Mouse (Mus musculus): Measurements from ENCODE around the gene Ube2b. TPM values are rescaled to one million over a fixed set of nuclear protein-coding genes. Genes with fewer than 3 reads are reported as not detected.

Gene Ube2b
- 158 to 210 TPM (median 163 TPM) in 3 replicates for total RNA-seq (2017)

DNA sequence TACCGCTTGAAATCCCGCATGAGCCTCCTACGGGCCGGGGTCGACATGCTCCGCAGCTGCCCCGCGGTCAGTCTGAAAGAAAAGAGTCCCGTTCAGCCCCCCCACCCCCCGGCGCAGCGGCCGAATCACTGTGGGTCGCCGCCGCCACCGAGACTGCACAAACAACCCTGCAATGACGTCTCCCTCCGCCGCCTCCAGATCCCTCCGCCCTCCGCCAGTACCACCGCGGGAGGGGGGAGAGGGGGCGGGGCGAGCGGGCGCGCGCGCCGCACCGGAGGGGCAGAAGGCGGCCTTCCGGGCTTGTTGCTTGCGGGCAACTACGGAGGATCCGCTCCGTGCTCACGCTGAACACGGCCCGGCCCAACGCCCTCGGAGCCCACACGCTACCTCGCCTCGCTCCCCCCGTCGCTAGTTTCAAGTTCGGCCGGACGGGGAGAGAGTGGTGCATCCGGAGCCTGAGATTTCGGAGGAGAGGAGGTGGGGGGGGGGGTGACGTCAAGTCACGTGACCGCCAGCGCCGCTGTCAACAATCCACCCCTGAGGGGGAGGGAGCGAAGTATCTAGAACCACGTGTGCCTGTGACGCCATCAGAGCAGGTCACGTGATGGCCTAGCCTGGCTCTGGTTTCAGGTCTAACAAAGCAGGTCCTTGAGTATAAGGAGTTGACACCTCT is at the start of gene Ube2b:
TSS of gene Ube2b (minus strand) at position 473 of the 673 bp plus-strand sequence.
- ATAC-seq (replicated peaks; ENCODE audit: insufficient number of reproducible peaks, low FRiP score, low TSS enrichment, poor library complexity, severe bottlenecking), result peak; percentile 86

DNA sequence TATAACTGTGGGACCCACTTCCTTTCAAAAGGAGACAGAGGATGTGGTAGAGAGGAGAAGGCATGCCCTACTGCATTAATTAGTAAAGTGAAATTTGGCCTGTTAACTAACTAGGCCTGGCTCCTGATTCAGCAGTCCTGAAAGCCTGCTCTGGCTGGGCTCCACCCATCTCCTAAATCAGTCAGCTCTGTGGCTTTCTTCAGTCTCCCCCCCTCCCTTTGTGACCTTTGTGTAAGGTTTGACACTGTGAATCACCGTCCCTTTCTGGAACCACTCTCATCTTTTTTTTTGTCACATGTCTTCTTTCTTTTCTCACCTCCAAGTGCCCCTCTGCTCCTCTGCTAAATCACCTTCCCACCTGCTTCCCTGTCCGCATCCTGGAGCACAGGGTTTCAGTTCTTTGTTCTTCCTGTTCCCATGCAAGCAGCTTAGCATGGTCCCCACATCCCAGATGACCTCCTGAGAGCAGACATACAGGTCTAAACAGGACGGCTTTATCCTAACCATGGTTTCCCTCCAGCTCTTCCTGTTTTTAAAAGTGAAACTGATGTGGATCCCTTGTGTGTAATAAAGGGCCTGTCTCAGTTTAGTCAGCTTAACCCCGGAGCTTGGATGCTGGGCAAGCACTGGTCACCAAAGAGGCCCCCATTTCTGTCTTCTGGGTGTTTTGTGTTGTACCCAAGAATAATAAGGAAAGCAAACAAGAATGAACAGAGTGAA is 46.0 kb upstream of the Ube2b start:
- ATAC-seq (replicated peaks; ENCODE audit: insufficient number of reproducible peaks, low FRiP score, low TSS enrichment, poor library complexity, severe bottlenecking), result peak; percentile 66

DNA sequence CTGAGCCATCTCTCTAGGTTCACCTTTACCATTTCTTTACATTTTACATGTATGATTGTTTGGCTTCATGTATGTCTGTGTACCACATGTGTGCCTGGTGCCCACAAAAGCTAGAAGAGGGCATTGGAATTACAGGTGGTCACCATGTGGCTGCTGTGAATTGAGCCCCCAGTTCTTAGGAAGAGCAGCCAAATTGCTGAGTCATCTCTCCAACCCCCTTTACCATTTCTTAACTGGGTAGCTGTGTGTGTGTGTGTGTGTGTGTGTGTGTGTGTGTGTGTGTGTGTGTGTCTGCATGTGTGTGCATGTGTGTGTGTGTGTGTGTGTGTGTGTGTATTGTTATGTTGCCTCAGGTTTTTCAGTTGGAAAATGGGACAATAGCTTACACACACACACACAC is 43.6 kb upstream of the Ube2b start:
- ATAC-seq (replicated peaks; ENCODE audit: insufficient number of reproducible peaks, low FRiP score, low TSS enrichment, poor library complexity, severe bottlenecking), result no peak

DNA sequence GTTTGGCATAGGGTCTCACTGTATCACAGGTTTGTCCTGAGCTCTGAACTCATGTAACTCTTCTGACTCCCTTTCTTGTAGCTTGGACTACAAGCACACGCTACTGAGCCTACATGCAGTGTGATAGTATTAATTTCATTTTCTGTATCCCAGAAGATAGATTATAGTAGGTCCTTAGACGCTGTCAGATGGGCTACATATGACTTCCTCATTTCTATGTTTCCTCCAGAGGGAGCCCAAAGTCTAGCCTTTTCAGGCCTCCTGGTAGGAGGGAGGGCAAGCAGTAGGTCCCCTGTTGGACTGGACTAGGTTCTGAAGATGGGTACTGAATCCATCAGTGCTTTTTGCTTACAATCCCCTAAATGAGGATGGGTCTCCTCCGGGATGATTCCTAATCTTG is 42.7 kb upstream of the Ube2b start:
- ATAC-seq (replicated peaks; ENCODE audit: insufficient number of reproducible peaks, low FRiP score, low TSS enrichment, poor library complexity, severe bottlenecking), result peak; percentile 74

DNA sequence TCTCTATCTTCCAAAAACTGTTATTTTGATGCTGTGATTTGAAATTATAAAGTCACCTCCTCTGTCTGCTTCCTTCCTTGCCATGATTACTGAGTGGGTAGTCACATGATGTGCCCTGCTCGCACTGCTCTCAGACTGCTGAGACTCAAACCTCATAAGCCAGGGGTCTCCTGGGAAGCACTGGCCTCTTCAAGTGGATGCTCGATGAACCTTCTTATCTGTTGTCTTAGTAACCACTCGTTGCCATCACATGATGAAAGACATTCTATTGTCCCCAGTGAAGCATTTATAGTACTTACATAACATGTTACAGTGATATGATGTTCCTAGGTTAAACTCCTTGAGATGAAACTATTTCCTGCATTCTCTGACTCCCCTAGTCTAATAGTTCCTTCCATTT is 37.1 kb upstream of the Ube2b start:
- ATAC-seq (replicated peaks; ENCODE audit: insufficient number of reproducible peaks, low FRiP score, low TSS enrichment, poor library complexity, severe bottlenecking), result no peak

DNA sequence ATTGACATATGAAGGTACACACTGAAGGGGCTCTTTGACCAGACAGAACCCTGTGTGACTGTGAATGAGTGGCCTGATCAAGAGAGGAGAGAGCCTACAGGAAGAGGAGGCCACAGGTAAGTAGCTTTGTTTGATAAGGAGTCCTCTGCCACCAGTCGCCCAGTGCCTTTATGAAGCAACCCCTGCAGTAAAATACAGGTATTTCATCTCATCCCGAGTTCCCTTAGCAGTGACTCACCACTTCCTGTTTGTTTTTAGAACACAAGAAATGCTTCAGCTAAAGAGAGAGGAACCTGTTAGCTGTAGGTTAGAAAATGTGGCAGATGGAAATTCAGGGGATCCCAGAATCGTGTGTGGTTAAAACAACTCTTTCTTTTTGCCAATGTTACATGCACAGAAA is 35.3 kb upstream of the Ube2b start:
- ATAC-seq (replicated peaks; ENCODE audit: insufficient number of reproducible peaks, low FRiP score, low TSS enrichment, poor library complexity, severe bottlenecking), result no peak

DNA sequence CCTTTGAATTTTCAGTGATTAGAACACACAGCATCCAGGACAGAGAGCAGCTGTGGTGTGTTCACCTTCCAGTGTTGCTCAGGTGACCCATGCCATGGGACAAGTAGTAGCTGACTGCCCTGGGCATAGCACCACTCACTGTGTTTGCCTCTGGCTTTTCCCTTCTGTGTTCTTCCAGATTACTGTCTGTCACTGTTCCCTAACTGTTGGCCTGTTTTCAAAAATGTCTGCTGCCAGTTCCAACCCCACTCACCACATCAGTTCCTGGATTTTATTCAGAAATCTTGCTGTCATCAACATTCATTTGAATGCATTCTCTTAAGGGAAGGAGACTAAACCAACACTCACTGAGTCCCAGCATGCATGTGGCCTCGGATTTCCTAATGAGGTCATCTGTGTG is 33.4 kb upstream of the Ube2b start:
- ATAC-seq (replicated peaks; ENCODE audit: insufficient number of reproducible peaks, low FRiP score, low TSS enrichment, poor library complexity, severe bottlenecking), result no peak

DNA sequence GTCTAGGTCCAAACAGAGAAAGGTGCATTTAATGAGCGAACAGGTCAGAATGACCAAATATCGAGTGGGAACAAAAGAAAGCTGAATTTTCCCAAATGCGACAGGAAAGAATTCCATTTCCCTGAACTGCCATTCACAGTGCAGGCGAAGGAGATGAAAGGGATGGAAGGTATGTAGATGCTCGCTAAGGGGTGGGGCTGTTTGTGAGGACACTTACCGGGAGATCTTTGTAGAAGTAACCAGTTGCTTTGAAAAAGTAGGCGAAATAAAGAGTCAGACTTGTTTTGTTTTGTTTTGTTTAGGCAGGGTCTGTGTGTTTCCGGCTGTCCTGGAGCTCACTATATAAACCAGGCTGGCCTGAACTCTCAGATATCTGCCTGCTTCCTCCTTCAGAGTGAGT is 31.8 kb upstream of the Ube2b start:
- ATAC-seq (replicated peaks; ENCODE audit: insufficient number of reproducible peaks, low FRiP score, low TSS enrichment, poor library complexity, severe bottlenecking), result no peak

DNA sequence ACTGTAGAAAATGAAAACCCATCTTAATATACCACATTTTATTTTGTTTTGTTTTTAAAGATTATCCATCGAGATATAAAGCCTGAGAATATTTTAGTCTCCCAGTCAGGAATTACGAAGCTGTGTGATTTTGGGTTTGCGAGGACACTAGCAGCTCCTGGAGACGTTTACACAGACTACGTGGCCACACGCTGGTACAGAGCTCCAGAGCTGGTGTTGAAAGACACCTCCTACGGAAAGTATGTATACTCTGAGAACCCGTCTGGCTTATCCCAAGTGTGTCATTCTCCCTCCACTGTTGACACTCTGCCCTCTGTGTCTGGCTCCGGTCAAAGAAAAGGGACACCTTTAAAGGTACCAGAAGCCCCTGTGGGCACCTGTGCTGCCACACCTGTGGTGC is 17.7 kb upstream of the Ube2b start:
- no peak for ATAC-seq (replicated peaks; ENCODE audit: insufficient number of reproducible peaks, low FRiP score, low TSS enrichment, poor library complexity, severe bottlenecking)

DNA sequence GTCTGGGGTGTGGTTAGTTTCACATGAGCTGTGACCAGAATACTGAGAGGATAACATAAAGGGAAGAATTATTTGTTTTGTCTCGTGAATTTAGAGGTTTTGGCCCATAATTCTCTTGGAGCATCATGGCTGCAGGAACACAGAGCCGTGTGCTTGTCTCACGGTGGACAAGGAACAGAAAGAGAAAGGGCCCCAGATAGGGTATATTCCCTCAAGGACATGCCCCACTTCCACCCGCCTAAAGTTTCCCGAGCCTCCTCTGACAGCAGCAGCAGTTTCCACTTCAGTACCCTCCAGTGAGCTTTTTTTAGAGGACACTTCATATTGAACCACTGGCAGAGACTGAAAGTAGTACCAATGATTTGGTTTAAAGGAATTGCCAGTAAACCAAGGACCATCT is 11.0 kb upstream of the Ube2b start:
- ATAC-seq (replicated peaks; ENCODE audit: insufficient number of reproducible peaks, low FRiP score, low TSS enrichment, poor library complexity, severe bottlenecking), result no peak

DNA sequence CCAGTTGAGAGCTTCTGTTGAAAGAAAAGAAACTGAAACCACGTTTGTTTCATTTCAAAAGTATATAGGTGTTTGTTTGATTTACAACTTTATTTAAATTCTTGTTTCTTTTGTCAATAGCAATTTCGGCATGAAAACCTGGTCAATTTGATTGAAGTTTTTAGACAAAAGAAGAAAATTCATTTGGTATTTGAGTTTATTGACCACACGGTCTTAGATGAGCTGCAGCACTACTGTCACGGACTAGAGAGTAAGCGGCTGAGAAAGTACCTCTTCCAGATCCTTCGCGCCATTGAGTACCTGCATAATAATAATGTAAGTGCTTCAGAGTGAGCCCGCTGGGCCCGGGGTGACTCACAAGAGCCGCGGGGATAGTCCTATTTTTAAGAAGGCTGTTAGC is 10.4 kb upstream of the Ube2b start:
- no peak for ATAC-seq (replicated peaks; ENCODE audit: insufficient number of reproducible peaks, low FRiP score, low TSS enrichment, poor library complexity, severe bottlenecking)

DNA sequence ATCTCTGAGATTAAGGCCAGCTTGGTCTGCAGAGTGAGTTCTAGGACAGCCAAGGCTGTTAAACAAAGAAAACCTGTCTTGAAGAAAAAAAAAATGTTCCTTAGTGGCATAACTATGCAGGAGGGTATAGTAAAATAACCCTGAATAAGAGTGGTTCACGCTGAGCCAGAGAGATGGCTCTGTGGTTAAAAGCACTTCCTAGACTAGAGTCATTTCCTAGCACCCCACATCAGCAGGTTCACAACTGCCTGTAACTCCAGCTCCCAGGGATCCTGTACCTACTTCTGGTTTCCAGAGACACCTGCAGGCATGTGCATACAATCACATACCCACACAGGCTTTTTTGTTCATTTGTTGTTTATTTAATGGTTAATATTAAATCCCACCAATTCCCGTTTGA is 5.0 kb upstream of the Ube2b start:
- ATAC-seq (replicated peaks; ENCODE audit: insufficient number of reproducible peaks, low FRiP score, low TSS enrichment, poor library complexity, severe bottlenecking), result no peak

DNA sequence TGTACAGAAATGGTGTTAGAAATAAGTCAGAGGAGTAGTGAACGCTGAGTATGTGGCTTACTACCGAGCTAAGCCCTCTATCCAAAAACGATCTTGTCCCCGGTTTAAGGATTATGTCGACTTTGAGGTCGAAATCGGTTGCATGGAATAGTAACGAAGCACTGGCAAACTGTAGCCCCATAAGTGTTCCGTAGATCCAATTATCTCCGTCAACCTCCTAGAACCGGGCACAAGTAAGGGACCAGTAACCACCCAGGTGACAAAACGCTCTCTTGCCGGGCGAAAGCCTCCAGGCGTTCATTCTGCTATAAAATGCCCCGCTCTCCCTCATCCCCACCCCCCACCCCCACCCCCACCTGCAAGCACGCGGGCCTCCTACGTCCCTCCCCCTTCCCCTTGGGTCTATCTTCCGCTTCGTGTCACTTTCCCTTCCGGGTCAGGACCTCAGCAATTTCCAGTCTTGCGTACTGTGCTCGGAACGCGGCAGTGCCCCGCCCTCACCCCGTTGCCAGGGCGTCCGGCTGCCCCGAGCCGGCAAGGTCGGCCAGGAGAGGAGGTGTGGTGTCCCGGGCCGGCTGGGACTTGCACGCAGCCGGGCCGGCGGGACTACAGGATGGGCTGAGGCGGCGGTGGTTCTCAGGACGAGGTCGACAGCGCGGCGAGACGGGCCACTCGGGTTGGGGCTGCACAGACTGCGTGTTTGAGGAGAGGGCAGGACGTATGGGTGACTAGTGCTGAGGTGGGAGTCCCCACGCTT is 3.4 kb upstream of the Ube2b start, which contains the start of gene Cdkl3:
TSS of gene Cdkl3 (plus strand) at position 450 of the 757 bp plus-strand sequence.
- ATAC-seq (replicated peaks; ENCODE audit: insufficient number of reproducible peaks, low FRiP score, low TSS enrichment, poor library complexity, severe bottlenecking), result peak; percentile 89

DNA sequence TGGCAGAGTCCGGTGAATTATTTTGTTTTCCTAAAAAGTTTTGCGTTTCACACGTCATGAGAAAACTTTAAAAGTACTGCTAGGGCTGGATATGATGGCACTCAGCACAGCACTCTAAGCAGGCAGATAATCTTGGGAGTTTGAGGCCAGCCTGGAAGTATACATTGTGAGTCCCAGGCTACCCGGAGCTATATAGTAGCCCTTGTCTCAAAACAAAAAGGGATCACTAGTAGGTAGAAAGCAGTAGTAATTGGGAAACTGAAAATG is 2.9 kb upstream of the Ube2b start:
- no peak for ATAC-seq (replicated peaks; ENCODE audit: insufficient number of reproducible peaks, low FRiP score, low TSS enrichment, poor library complexity, severe bottlenecking)

DNA sequence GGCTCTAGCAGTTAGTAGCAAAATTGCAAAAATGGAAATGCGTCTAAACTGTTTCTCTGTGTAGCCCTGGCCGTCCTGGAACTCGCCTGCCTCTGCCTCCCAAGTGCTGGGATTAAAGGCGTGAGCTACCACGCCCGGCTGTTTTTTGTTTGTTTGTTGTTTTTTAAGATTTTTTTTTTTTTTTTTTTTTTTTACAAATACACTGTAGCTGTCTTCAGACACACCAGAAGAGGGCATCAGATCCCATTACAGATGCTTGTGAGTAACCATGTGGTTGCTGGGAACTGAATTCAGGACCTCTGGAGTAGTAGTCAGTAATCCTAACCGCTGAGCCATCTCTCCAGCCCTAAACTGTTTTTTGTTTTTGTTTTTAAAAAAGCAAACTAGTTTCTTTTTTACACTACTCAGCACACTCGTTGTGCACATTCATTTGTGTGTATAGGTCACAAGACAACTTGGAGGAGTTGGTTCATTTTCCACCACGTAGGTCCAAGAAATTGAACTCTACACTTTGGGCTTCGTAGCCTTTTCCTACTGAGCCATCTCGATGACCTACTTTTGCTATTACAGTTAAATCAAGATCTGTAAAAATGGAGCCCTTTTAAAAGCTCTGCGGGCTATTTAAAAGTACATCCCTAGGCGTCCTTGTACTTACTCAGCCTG is 2.4 kb upstream of the Ube2b start:
- no peak for ATAC-seq (replicated peaks; ENCODE audit: insufficient number of reproducible peaks, low FRiP score, low TSS enrichment, poor library complexity, severe bottlenecking)

DNA sequence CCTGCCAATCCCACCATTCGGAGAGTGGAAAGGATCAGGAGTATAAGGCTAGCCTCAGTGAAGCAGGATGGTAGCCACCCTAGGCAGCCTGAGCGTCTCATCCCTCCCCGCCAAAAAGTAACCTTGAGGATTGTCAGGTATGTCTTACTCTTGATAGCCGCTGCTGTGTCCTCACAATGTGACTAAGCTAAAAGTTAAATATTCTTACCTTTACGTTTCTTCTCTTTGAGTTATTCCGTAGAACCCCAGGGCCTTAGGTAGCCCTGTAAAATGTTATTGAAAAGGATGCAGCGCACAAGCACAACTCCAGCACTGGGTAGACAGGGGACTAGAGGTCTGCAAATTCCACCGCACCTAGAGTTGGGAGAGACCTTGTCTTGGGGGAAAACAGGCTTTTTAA is 1.3 kb upstream of the Ube2b start:
- no peak for ATAC-seq (replicated peaks; ENCODE audit: insufficient number of reproducible peaks, low FRiP score, low TSS enrichment, poor library complexity, severe bottlenecking)

DNA sequence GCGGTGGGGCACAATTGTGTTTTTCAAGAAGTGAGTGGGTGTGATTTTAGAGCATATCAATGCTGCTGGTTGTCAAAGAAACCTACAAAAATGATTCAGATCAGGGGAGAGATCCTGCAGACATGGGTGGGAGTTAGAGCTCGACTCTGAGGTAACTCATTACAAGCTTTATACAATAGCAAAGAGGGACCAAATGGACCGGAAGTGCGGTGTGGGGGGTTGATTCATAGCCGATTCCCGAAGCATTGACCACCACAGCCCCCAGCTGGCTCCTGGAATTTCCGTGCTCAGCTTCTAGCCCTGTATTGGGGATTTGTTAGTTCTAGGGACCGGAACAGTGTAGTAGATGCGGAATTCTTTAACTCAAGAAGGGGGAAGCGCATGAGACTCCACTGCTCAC is 779 bp upstream of the Ube2b start:
- no peak for ATAC-seq (replicated peaks; ENCODE audit: insufficient number of reproducible peaks, low FRiP score, low TSS enrichment, poor library complexity, severe bottlenecking)

DNA sequence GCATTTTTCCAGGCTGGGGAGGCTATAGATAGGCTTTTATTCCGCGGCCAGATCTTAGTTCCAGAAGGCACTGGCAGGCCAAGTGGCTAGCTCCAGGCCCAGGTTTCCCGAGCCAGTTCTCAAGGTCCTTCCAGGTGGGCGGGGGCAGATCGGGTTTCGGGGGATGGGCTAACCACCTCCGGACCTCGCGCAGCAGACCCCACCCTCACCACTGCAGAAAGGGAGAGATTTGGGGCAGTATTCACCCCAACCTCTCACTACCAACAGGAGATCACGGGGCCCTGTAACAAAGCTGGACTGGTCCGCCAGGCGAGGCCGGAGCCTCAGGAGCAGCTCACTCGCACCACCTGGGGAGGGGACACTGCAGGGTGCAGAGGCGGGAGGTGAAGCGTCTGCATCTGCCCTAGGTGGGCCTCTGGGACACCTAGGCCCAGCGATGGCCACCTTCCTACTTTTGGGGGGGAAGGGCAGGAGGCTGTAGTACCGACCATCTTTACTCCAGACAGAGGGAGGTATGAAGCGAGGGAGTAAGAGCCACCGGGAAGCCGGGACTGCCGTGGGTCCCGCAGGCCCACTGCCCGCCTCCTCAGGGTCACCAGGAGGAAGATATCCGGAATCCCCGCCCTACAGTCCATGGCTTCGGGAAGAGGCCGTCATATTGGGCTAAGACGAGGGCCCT is 812 bp downstream of the Ube2b start:
- ATAC-seq (replicated peaks; ENCODE audit: insufficient number of reproducible peaks, low FRiP score, low TSS enrichment, poor library complexity, severe bottlenecking), result peak; percentile 6; the same call in 1 of the 2 replicates

DNA sequence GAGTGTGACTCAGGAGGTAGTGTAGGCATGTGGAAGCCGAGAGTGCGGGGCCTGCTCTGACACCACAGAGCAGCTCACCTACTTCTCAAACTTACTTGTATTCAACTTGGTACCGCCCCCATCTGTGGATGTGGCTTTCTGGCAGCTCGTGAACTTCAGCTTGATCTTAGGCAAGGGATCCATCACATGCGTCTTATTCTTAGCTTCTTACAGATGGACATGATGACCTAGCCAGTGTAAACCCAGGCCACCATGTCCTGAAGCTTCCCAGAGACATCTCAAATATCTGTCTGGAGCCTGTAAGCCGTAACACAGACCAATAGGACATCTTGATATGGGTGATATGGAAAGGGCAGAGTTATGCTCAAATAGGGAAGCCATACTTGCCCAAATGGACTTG is 28.9 kb downstream of the Ube2b start:
- ATAC-seq (replicated peaks; ENCODE audit: insufficient number of reproducible peaks, low FRiP score, low TSS enrichment, poor library complexity, severe bottlenecking), result no peak

Measured in monocyte, adult 5-6 weeks (primary cell).